Mouse (Mus musculus): ENCODE data around the gene Scube3.

Scube3 gene

GRCm38 (mm10) chr17:28177540-28178046 lies 35.7 kb downstream of the Scube3 start:
- peak; percentile 75 for DNase-seq (ENCODE audit: low spot score)

GRCm38 (mm10) chr17:28180331-28180730 lies 38.4 kb downstream of the Scube3 start:
- no peak for DNase-seq (ENCODE audit: low spot score)

DNA sequence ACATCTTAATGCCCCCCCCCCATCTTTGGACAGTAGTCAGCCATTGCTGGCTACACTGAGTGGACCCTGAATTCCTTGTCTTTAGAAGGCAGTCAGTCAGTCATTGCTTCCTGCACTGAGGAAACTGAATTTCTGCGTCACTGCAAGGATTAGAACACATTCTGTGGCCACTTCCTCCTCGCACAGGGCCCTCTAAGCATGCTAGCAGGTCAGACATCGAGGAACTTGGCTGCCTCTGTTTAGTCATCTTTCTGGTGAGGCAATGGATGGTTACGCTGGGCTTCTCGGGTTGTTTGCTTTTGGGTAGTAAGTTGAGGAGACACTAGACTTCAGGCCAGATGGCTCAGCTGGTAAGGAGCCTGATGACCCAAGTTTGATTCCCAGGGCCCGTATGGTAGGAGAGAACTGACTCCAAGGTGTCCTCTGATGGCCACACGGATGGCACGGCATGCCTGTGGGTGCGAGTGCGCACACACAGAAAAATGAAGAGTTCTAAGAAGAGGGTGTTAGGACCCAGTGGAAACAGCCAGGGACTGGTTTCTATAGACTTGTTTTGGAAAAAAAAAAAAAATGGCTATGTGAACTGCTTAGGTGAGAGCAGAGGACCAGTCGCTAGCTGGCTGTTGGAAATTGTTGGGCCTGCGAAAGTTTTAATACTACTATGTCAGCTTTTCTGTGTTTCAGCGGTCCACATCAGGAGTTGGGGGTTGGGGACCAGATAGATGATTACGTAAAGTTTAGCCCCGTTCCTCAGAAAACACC lies 39.0 kb downstream of the Scube3 start:
- no peak for DNase-seq (ENCODE audit: low spot score)

DNA sequence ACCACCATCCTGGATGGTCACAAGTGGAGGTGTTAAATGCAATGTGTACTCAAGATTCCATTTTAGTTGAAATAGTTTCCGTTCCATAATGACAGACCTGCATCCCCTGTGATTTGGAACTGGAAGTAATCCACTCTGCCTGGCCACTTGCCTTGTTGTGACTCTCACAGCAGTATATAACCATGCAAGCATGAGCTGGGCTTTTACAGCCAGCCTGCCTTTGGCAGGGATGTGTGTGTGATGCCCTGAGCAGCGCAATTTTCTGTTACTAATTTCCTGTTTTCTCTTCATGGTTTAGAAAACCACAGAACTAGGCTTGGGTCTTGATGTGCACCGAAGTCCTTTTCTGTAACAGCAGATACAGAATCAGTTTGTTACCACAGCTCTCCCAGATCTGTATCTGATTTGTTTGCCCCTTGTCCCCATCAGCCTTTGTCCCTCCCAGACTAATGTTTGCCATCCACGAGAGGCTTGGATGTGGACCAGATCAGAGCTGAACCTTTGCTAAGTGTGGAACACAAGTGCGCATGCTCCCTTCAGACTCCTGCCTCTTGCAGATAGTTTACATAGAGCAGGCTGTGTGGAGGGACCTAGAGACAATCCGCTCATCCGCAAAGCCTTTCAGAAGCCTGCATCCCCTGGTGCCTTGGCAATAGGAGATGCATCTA lies 43.2 kb downstream of the Scube3 start:
- DNase-seq (ENCODE audit: low spot score): no peak

DNA sequence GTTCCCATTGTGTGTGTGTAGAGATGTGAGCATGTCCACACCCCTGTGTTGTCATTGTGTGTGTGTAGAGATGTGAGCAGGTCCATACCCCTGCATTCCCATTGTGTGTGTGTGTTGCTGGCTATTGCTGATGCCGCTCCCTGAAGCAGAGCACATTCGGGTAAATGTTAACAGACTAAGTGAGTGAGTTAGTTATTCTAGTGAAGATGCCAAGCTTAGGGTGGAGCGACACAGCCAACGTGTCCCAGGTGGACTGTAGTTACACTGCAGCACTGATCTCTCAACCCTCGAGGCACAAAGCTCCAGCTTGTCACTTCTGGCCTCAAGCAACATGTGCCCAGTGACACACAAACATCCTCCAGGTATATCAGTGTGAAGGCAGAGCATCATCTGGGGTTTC lies 46.4 kb downstream of the Scube3 start:
- no peak for DNase-seq (ENCODE audit: low spot score)

GRCm38 (mm10) chr17:28192754-28193153 lies 50.8 kb downstream of the Scube3 start:
- DNase-seq (ENCODE audit: low spot score): no peak

DNA sequence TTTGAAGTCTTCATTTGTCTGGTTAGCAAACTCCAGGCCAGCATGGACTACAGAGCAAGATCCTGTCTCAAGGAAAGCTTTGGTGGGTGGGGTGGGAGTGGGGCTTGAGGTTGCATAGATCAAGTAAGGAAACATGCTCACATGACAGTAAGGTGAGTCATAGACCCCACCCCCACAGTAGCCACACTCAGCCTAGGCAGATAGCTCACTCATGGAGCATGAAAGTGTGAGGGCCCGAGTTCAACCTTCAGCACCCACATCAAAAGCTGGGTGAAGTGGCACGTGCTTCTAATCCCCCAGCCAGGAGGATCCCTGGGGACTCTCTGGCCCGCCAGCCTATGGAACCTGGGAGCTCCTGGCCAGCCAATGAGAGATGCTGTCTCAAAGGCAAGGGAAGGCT lies 51.6 kb downstream of the Scube3 start:
- no peak for DNase-seq (ENCODE audit: low spot score)

- DNase-seq (ENCODE audit: low spot score): no peak
Observed at GRCm38 (mm10) chr17:28195033-28195432, 53.1 kb downstream of the Scube3 start.

DNA sequence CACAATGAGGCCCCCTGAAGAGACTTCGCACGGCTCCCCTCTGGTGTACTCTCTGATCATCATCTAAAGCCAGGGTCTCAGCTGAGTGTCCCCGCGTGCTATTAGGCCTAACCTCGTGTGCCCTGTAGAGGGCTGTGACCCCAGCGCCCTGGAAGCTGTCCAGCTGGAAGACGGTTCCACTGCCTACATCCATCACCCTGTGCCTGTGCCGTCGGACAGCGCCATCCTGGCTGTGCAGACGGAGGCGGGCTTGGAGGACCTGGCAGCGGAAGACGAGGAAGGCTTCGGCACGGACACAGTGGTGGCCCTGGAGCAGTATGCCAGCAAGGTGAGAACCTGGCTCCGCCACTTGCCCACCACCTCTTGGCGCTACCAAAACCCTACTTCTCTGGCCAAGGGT lies 55.7 kb downstream of the Scube3 start:
- no peak for DNase-seq (ENCODE audit: low spot score)

GRCm38 (mm10) chr17:28201982-28202381 lies 60.0 kb downstream of the Scube3 start:
- DNase-seq (ENCODE audit: low spot score): no peak

GRCm38 (mm10) chr17:28204052-28204720 lies 62.2 kb downstream of the Scube3 start:
- peak; percentile 75 for DNase-seq (ENCODE audit: low spot score)

GRCm38 (mm10) chr17:28205443-28205842 lies 63.5 kb downstream of the Scube3 start:
- DNase-seq (ENCODE audit: low spot score): no peak

- DNase-seq (ENCODE audit: low spot score): no peak
Observed at GRCm38 (mm10) chr17:28207092-28207491, 65.2 kb downstream of the Scube3 start.

DNA sequence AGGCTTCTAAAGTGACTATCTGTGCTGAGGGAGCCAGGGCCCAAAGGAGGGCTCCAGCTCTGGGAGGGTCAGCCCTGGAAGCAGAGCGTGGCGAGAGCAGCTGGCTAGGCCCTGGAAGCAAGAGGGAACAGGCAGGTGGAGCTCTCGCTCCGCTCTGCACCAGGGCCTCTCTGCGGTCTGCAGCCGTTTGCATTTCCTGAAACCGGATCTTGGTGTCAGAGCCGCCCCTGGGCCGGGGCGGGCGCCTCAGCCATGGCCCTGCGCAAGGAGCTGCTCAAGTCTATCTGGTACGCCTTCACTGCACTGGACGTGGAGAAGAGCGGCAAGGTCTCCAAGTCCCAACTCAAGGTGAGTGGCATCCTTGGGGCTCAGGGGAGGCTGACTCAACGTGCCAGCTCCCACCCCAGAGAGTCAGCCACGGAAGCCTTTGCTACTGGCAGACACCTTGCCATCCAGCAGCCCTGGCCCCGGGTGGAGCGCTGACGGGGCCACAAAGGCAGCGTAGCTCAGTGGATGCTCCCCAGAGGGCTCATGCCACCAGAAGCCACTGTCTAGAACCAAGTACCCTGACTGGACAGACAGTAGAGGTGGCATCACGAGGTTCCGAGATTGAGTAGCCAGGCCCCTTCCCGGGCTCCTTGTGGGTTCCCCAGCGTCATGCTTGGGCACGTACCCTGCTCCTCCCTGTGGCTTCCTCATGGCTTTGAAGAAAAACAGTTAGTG lies 65.8 kb downstream of the Scube3 start, which contains the start of gene Def6:
TSS of gene Def6 (plus strand) at position 188 of the 723 bp plus-strand sequence.
- peak; percentile 63 for DNase-seq (ENCODE audit: low spot score)

GRCm38 (mm10) chr17:28208314-28208612 lies 66.3 kb downstream of the Scube3 start:
- no peak for DNase-seq (ENCODE audit: low spot score)

DNA sequence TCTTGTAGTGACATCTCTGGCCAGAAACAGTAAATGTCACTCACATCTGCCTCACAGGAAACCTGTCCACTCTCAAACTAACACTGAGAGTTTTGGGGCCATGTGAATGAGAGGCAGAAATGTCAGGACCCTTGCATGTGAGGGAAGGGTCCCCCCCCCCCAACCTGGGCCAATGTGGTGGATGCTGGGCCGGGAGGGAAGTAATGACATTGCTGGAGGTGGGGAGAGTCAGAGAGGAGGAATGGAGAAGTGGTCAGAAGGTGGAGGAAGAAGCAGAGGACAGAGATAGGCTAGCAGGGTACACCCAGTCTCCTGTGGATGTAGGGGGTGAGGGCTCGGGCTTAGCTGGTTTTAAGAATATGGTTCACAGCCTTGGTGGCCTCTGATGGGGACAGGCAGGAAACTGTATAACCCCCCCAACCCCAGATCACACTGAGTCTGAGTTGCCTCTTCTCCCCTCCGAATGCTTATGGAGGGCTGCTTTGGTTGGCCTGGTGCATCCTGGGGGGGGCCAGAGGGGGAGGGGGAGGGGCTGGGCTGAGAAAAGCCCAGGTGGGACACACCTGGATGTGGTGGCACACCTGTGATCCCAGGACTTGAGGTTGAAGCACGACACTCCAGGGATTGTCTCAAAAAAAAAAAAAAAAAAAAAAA lies 67.6 kb downstream of the Scube3 start:
- no peak for DNase-seq (ENCODE audit: low spot score)

GRCm38 (mm10) chr17:28211921-28212341 lies 70.0 kb downstream of the Scube3 start:
- DNase-seq (ENCODE audit: low spot score): no peak

DNA sequence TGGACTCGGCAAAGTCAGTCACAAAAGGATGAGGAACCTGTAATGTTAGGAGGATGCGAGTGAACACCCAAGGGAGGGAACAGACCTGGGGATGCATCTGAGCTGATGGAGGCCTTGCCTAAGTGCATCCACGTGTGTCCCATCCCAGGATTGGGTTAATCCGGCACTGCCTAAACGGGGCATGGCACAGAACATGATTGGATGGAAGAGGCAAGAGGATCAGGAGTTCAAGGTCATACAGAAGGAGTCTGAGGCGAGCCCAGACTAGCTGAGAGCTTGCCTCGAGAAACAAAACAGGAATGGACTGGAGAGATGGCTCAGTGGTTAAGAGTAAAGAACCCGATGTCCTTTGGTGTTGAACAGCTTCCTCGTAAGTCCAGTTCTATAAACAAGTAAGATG lies 70.5 kb downstream of the Scube3 start:
- no peak for DNase-seq (ENCODE audit: low spot score)

- DNase-seq (ENCODE audit: low spot score): no peak
Observed at GRCm38 (mm10) chr17:28213236-28213635, 71.3 kb downstream of the Scube3 start.

- no peak for DNase-seq (ENCODE audit: low spot score)
Observed at GRCm38 (mm10) chr17:28216791-28217190, 74.8 kb downstream of the Scube3 start.

- no peak for DNase-seq (ENCODE audit: low spot score)
Observed at GRCm38 (mm10) chr17:28217721-28218649, 76.0 kb downstream of the Scube3 start.

Measured in retina, embryonic 14.5 days (tissue).